Comparison of ENCODE assay signal across 8 mouse cellular contexts in genomic region chr2:19414222-19414965, GRCm38 (mm10). TPM values are rescaled to one million over a fixed set of nuclear protein-coding genes. Genes with fewer than 3 reads are reported as not detected.
DNase-seq lines count a peak whose midpoint lies in the region; ATAC-seq lines count a peak whose summit lies in the region.

No protein-coding gene starts in this region.

- no peak for ATAC-seq in embryonic facial prominence, embryonic 12.5 days (ENCODE audit: insufficient number of reproducible peaks, insufficient read depth, low FRiP score, low TSS enrichment)
- no peak for ATAC-seq in limb, embryonic 15.5 days (ENCODE audit: insufficient number of reproducible peaks, low FRiP score, low TSS enrichment, low read depth)
- ATAC-seq in midbrain, embryonic 16.5 days = peak; percentile 74
- ATAC-seq in stomach, embryonic 14.5 days (ENCODE audit: insufficient number of reproducible peaks, insufficient read depth, low FRiP score, low read depth) = no peak; the same call in 1 of the 2 replicates

- H3K4me2 ChIP-seq in embryonic facial prominence, embryonic 12.5 days (replicated peaks) = peak overlapping the region; percentile 49
- H3K4me2 ChIP-seq in limb, embryonic 15.5 days = peak overlapping the region; percentile 41
- H3K4me2 ChIP-seq in midbrain, embryonic 16.5 days (ENCODE audit: low read length) = peak overlapping the region; percentile 55
- peak overlapping the region; percentile 43 for H3K4me2 ChIP-seq in stomach, embryonic 14.5 days (replicated peaks; ENCODE audit: low read depth, low read length)

- H3K9me3 ChIP-seq in embryonic facial prominence, embryonic 12.5 days = no peaks in the 10 kb centered on the region
- no peaks in the 10 kb centered on the region for H3K9me3 ChIP-seq in limb, embryonic 15.5 days
- H3K9me3 ChIP-seq in midbrain, embryonic 16.5 days (replicated peaks; ENCODE audit: control insufficient read depth, low read length, poor library complexity, severe bottlenecking) = no peaks in the 10 kb centered on the region
- no peaks in the 10 kb centered on the region for H3K9me3 ChIP-seq in stomach, embryonic 14.5 days (ENCODE audit: control insufficient read depth, low read depth, low read length)

- no peaks in the 10 kb centered on the region for H3K36me3 ChIP-seq in embryonic facial prominence, embryonic 12.5 days
- H3K36me3 ChIP-seq in limb, embryonic 15.5 days = no peaks in the 10 kb centered on the region
- no peaks in the 10 kb centered on the region for H3K36me3 ChIP-seq in midbrain, embryonic 16.5 days (ENCODE audit: control insufficient read depth, insufficient read depth, low read length)
- no peaks in the 10 kb centered on the region for H3K36me3 ChIP-seq in stomach, embryonic 14.5 days (ENCODE audit: control insufficient read depth, insufficient read depth, low read length)

- H3K27me3 ChIP-seq in embryonic facial prominence, embryonic 12.5 days = peaks cover 2% of the 10 kb centered on the region; the same call in 1 of the 2 replicates
- H3K27me3 ChIP-seq in limb, embryonic 15.5 days = no peaks in the 10 kb centered on the region
- peaks cover 9% of the 10 kb centered on the region; the same call in 1 of the 2 replicates for H3K27me3 ChIP-seq in midbrain, embryonic 16.5 days (ENCODE audit: control insufficient read depth, insufficient read depth, low read depth, low read length)
- H3K27me3 ChIP-seq in stomach, embryonic 14.5 days (ENCODE audit: control insufficient read depth, insufficient read depth, low read length) = no peaks in the 10 kb centered on the region

- WGBS in embryonic facial prominence, embryonic 12.5 days = 17% methylated on average over 19 of the region's 19 CpGs
- 24% methylated on average over 19 of the region's 19 CpGs for WGBS in limb, embryonic 15.5 days
- WGBS in midbrain, embryonic 16.5 days = 20% methylated on average over 19 of the region's 19 CpGs
- 22% methylated on average over 19 of the region's 19 CpGs for WGBS in stomach, embryonic 14.5 days

- no peaks in the 10 kb centered on the region for H3K4me1 ChIP-seq in embryonic facial prominence, embryonic 12.5 days
- H3K4me1 ChIP-seq in limb, embryonic 15.5 days = peaks cover 3% of the 10 kb centered on the region; the same call in 1 of the 2 replicates
- no peaks in the 10 kb centered on the region for H3K4me1 ChIP-seq in midbrain, embryonic 16.5 days (ENCODE audit: control insufficient read depth, insufficient read depth, low read length)
- no peaks in the 10 kb centered on the region for H3K4me1 ChIP-seq in stomach, embryonic 14.5 days (ENCODE audit: control insufficient read depth, insufficient read depth, low read length)

- H3K27ac ChIP-seq in embryonic facial prominence, embryonic 12.5 days = no peak overlapping the region
- H3K27ac ChIP-seq in limb, embryonic 15.5 days = no peak overlapping the region
- H3K27ac ChIP-seq in midbrain, embryonic 16.5 days (ENCODE audit: low read length) = no peak overlapping the region
- H3K27ac ChIP-seq in stomach, embryonic 14.5 days (ENCODE audit: low read length) = no peak overlapping the region

- peak; percentile 62 for DNase-seq in CD4-positive helper T cell, adult 2 months (ENCODE audit: low read depth, low spot score)
- peak; percentile 47 to 68 for DNase-seq in adrenal gland, postnatal 36 days
- peak; percentile 24 for DNase-seq in heart, adult 8-10 months (ENCODE audit: low spot score)
- DNase-seq in kidney, adult 9 months = peak; percentile 75

- no peak overlapping the region for H3K9ac ChIP-seq in embryonic facial prominence, embryonic 12.5 days
- no peak overlapping the region for H3K9ac ChIP-seq in limb, embryonic 15.5 days
- peak overlapping the region; percentile 36 for H3K9ac ChIP-seq in midbrain, embryonic 16.5 days (ENCODE audit: low read depth, low read length)
- no peak overlapping the region for H3K9ac ChIP-seq in stomach, embryonic 14.5 days (replicated peaks; ENCODE audit: low read depth, low read length)

- H3K4me3 ChIP-seq in embryonic facial prominence, embryonic 12.5 days = peak overlapping the region; percentile 20; the same call in 1 of the 2 replicates
- peak overlapping the region; percentile 23 for H3K4me3 ChIP-seq in limb, embryonic 15.5 days
- peak overlapping the region; percentile 35 for H3K4me3 ChIP-seq in midbrain, embryonic 16.5 days (ENCODE audit: low read depth, low read length)
- peak overlapping the region; percentile 20 for H3K4me3 ChIP-seq in stomach, embryonic 14.5 days (ENCODE audit: low read depth, low read length)

RNA-seq across cellular contexts. Expression of gene Ptf1a, which starts 31.1 kb away (rescaled TPM):
- not detected for total RNA-seq in adrenal gland, postnatal 36 days (2021)
- 0.15 and 0.28 TPM in 2 replicates for polyA plus RNA-seq in embryonic facial prominence, embryonic 12.5 days (2016; fragmentation: Nextera tagmentation; extraction: Ambion mirVana)
- not detected for total RNA-seq in heart, adult 8-10 months (2022)
- polyA plus RNA-seq in limb, embryonic 15.5 days (2015; fragmentation: Nextera tagmentation; extraction: Ambion mirVana) = not detected in 2 replicates
- 0.14 TPM in 1 of 2 replicates, not detected in the other for polyA plus RNA-seq in midbrain, embryonic 16.5 days (2015; fragmentation: Nextera tagmentation; extraction: Ambion mirVana)
- 5.5 TPM in 1 of 2 replicates, not detected in the other for polyA plus RNA-seq in stomach, embryonic 14.5 days (2014; fragmentation: Nextera tagmentation; extraction: Ambion mirVana)

RNA-seq across cellular contexts. Expression of gene Msrb2, which starts 43.2 kb away (rescaled TPM):
- total RNA-seq in adrenal gland, postnatal 36 days (2021) = 10 to 100 TPM; 24.0 to 32.7 TPM
- polyA plus RNA-seq in embryonic facial prominence, embryonic 12.5 days (2016; fragmentation: Nextera tagmentation; extraction: Ambion mirVana) = 25.4 and 27.7 TPM in 2 replicates
- 10 to 100 TPM; 63.9 to 73.6 (median 69.8) TPM for total RNA-seq in heart, adult 8-10 months (2022)
- polyA plus RNA-seq in limb, embryonic 15.5 days (2015; fragmentation: Nextera tagmentation; extraction: Ambion mirVana) = 22.6 and 25.4 TPM in 2 replicates
- polyA plus RNA-seq in midbrain, embryonic 16.5 days (2015; fragmentation: Nextera tagmentation; extraction: Ambion mirVana) = 6.7 TPM in 2 replicates
- polyA plus RNA-seq in stomach, embryonic 14.5 days (2014; fragmentation: Nextera tagmentation; extraction: Ambion mirVana) = 22.7 and 27.1 TPM in 2 replicates

Comparison
In these comparisons a context has a peak if more than half of its experiments do, and no peak if none do; other contexts are left out.
1. DNase-seq: peak in every context shown above with its lines; median percentile 75 in kidney, adult 9 months; 62 in CD4-positive helper T cell, adult 2 months; 58 in adrenal gland, postnatal 36 days; 24 in heart, adult 8-10 months.